Mouse (Mus musculus): ENCODE results near the gene Safb2. TPM values are rescaled to one million over a fixed set of nuclear protein-coding genes. Genes with fewer than 3 reads are reported as not detected.

The Safb2 gene
- total RNA-seq, 2 experiments from 2014 or later, result 153 to 350 TPM

DNA sequence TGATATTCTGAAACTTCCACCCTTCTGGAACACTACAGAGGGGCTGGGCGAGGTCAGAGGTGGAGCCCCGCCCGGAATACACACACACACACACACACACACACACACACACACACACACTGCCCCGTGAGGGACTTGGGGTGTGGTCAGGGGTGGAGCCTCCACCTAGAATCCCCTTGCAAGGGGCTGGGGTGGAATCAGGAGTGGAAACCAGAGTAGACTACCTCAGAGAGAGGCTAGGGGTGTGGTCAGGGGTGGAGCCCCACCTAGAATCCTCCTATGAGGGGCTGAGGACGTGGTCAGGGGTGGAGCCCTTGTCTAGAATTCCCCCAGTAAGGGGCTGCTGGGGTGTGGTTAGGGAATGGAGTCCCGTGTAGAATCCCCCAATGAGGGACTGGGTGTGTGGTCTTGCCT is 43.8 kb downstream of the Safb2 start:
- ATAC-seq (replicated peaks; ENCODE audit: low FRiP score, poor library complexity, severe bottlenecking), result 0 out of 2 replicates have a peak, but pooled peaks have one; percentile 28

DNA sequence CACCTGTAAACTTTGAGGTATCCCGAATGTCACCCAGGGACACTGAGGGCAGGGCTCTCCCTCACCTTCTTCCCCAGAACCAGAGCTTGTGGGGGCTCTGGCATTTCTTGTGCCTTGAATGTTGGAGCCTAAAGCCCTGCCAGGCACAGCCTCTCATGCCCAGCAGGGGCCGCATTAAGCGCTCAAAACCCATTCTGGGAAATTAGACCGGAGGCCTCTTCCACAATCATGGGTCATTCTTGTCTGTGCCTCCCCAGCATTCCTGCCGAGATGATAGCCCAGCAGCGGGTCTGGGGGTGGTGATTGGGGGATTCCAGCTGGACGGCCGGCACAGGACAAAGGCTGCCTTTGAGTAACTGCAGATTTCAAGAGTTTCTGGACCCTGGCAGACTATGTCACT is 46.5 kb downstream of the Safb2 start:
- no peak for ATAC-seq (replicated peaks; ENCODE audit: low FRiP score, poor library complexity, severe bottlenecking)

DNA sequence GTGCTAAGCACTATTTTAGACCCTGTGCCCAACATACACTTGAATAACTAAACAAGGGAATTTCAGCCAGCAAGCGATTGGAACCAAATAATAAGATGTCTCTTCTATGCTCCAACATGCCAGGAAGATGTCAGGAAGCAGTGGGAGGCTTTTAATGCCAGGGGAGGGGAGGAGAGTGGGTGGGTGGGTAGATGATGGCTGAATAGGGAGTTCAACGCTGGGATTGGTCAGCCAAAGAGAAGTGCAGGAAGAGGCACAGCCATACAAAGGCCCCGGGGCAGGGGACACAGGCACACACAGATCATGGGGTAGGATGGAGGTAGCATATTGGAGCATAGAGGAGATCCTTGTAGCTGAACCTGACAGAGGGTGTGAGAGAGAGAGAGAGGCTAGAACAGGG is 47.5 kb downstream of the Safb2 start:
- ATAC-seq (replicated peaks; ENCODE audit: low FRiP score, poor library complexity, severe bottlenecking), result no peak

DNA sequence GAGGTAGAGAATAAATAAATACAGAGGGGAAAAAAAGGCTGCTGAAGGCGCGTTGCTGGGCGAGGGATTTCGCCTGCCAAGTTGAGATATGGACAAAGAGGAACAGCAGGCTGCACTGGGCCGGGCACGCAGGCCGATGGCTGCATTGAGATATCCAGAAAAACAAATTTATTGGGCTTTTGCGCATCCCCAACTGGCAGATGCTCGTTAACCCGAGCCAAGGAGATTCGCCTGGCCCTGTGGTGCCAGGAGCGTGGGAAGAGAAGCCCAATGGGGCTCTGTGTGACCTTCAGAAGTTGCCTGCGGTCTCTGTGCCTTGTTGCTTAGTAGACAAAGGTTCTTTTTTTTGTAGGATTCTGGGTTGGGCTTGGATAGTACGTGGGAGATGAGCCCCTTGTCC is 48.2 kb downstream of the Safb2 start:
- ATAC-seq (replicated peaks; ENCODE audit: low FRiP score, poor library complexity, severe bottlenecking), result no peak

DNA sequence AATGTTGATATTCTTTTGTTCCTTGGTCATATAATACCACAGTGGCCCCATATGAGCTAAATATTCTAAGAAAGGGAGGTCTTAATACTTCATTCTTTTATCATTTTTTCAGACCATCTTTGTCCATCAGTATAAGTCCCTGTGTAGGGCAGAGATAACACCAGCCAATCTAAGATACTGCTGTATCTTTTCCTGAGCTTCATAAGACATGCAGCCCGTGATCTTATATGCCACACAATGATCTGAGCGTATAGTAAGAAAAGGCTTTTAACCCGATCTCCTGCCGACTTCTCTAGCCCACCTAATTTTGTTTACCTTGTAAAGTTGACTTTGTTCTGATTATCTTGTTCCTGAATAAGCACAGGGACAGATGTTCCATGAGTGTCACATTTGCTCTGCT is 59.4 kb downstream of the Safb2 start:
- no peak for ATAC-seq (replicated peaks; ENCODE audit: low FRiP score, poor library complexity, severe bottlenecking)

DNA sequence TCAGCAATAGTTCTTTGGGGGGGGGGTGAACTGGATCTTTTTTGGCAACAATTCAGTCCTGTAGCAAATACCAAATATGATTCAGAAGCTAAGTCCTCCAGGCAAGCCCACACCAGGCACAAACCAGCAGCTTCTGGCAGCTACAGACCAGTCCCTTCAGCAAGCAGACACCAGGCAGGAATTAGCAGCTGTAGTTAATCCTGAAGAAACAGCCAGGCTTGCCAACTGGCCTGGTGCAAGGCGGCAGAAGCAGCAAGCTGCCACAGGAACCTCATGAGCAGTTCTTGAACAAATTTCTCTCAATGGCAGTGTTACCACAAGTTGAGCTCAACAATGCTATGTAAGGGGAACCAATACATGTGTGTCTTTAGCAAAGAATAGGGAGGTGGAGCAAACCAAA is 61.6 kb downstream of the Safb2 start:
- no peak for ATAC-seq (replicated peaks; ENCODE audit: low FRiP score, poor library complexity, severe bottlenecking)

DNA sequence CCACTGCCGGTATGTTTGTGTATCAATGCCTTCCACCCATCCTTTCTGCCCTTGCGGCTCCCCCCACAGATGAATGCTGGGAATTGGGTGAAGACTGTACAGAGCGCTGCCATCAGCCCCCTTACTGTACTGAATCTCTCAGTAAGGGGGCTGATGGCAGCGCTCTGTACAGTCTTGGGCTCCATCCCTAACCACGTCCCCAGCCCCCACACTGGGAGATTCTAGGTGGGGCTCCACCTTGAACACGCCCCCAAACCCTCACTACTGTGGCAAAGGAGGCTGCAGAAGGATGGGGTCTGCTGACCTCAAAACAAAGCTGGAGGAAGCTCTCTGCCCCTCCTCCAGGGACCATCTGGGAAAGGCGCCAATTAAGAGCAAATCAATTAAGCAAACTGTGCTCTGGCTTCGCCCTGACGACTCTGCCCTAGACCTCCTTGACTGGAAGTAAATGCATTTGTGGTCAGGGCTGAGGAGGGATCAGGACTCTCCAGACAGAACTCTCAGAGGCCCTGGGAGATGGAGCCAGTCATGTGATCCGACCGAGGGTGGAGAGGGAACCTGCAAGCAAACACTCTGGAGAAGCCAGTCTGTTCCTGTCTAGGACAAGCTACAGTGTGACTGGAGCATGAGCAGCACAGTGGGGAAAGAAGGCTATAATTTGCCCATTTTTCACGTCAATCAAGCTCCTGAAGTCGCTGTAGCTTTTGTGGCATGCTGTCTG is 68.5 kb downstream of the Safb2 start:
- no peak for ATAC-seq (replicated peaks; ENCODE audit: low FRiP score, poor library complexity, severe bottlenecking)

DNA sequence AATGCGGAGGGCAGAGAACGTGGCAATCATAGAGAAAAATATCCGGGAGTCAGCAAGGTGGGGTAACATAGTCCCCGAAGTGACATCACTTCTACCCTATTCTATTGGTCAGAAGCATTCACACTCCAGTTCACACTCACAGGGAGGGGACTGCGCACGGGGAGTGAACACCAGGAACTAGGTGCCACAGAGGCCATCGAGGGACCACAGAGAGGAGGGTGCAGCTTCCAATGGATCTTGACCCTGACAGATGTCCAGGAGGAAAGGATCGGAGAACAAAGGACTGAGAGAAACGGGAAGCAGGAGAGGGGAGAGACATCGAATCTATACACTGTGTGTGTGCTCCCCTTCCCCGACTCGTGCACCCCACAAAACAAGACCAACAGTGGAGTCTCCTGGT is 69.5 kb downstream of the Safb2 start:
- ATAC-seq (replicated peaks; ENCODE audit: low FRiP score, poor library complexity, severe bottlenecking), result no peak

DNA sequence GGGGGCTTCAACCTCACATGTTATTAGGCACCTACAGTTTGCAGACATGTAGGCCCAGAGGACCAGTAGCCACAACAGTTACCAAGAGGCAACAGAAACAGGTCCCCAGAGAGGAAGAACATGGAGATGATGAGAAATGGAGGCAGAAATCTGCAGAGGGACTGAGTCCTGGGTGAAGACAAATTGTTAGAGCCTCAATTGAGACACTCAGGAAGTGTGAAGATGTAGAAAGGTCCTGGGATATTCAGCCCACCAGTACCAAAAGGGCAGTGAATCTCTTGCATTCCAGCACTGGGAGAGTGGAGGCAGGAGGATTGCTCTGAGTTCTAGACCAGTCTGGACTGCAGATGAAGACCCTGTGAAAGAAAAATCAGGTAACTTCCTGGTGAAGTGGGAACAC is 70.1 kb downstream of the Safb2 start:
- ATAC-seq (replicated peaks; ENCODE audit: low FRiP score, poor library complexity, severe bottlenecking), result no peak

DNA sequence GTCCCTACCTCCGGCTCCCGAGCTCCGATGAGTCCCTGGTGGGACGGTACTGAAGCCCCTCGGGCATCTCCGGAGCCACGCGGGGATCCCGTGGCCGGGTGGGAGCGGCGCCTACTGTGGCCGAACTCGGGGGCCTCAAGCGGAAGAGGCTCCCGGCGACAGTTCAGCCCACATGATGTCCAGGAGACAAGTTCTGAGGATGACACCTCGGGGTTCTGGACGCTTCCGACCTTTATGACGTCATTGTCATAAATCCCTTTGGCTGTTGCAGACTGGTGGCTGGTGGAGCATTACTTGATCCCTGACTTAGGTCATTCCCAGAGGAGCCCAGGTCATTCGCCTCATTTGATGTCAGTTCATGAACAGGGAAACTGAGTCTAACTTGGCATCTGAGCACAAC is 72.1 kb downstream of the Safb2 start, which contains the start of gene Znrf4:
Gene Znrf4, minus strand, starts transcription at position 122 of the 400 bp plus-strand sequence.
- ATAC-seq (replicated peaks; ENCODE audit: low FRiP score, poor library complexity, severe bottlenecking), result no peak

DNA sequence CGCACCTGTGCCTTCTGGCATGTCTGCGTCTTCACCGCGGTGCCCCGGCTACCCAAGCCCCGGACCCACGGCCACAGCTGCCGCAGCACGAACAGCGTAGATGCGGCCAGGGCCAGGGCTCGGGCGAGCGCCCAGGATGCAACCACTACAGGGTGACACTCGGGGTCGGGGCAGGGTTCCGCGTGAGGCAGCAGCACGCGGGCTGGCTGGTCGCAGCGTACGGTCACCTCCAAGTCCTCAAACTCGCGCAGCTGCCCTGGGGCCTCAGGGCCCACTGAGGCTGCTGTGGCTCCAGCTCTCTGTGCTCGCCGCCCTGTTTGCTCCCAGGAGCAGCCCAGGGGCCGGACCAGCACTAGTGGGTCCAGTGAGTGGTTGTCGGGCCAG is 72.7 kb downstream of the Safb2 start:
- ATAC-seq (replicated peaks; ENCODE audit: low FRiP score, poor library complexity, severe bottlenecking), result no peak

DNA sequence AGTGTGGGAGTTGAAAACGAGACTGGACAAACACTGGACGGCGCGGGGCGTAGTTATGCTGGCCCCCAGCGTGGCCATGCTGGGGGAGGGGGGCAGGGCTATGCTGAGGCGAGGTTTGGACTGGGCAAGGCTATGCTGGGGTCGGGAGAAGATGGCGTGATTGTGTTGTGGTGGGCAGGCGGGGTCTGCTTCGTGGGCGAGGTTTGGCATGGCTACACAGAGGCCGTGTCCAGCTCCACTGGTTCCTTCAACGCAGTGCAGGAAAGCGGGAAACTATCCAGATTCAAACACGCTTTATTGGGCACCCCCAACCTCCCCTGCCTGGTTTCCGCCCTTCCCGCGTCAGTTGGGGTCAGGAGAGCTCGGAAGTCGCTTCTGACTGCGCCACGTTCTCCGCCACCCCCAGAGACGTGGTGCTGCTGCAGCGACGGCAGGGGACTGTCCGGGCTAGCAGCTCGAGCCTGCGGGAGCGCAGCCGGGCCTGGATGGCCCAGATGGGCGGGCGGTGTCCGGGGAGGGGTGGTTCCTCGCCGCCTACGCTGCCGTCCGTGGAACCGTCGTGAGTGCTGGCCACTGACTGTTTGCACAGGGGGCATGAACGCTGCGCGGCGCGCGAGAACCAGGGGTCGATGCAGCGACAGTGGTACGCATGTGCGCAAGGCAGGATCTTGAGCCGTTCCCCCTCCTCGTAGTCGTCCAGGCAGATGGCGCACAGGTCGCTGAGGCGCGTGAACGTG is 73.2 kb downstream of the Safb2 start:
- no peak for ATAC-seq (replicated peaks; ENCODE audit: low FRiP score, poor library complexity, severe bottlenecking)

Other genes with a start within 250 kb of the Safb2 start
- 7.9 and 10.9 TPM in 2 replicates for gene Ptprs, start 108.1 kb downstream of the Safb2 start, total RNA-seq (2015; ENCODE audit: low replicate concordance)
- gene Ptprs, start 108.1 kb downstream of the Safb2 start, total RNA-seq (2017; ENCODE audit: low replicate concordance), result 2.1 and 4.7 TPM in 2 replicates
- not detected in 2 replicates for gene Znrf4, start 72.2 kb downstream of the Safb2 start, total RNA-seq (2015; ENCODE audit: low replicate concordance)
- not detected in 2 replicates for gene Znrf4, start 72.2 kb downstream of the Safb2 start, total RNA-seq (2017; ENCODE audit: low replicate concordance)
- 6.1 TPM in 1 of 2 replicates, not detected in the other for gene Gm20219, start 30.2 kb downstream of the Safb2 start, total RNA-seq (2015; ENCODE audit: low replicate concordance)
- gene Gm20219, start 30.2 kb downstream of the Safb2 start, total RNA-seq (2017; ENCODE audit: low replicate concordance), result 1.2 TPM in 1 of 2 replicates, not detected in the other
- gene Safb, start 240 bp upstream of the Safb2 start, total RNA-seq (2015; ENCODE audit: low replicate concordance), result 120 and 141 TPM in 2 replicates
- gene Safb, start 240 bp upstream of the Safb2 start, total RNA-seq (2017; ENCODE audit: low replicate concordance), result 189 and 314 TPM in 2 replicates
- 21.8 and 29.9 TPM in 2 replicates for gene 2410015M20Rik, start 25.2 kb upstream of the Safb2 start, total RNA-seq (2015; ENCODE audit: low replicate concordance)
- gene 2410015M20Rik, start 25.2 kb upstream of the Safb2 start, total RNA-seq (2017; ENCODE audit: low replicate concordance), result 20.7 and 33.0 TPM in 2 replicates
- gene Rpl36, start 28.8 kb upstream of the Safb2 start, total RNA-seq (2015; ENCODE audit: low replicate concordance), result 298 and 344 TPM in 2 replicates
- gene Rpl36, start 28.8 kb upstream of the Safb2 start, total RNA-seq (2017; ENCODE audit: low replicate concordance), result 203 and 323 TPM in 2 replicates
- gene Lonp1, start 42.3 kb upstream of the Safb2 start, total RNA-seq (2015; ENCODE audit: low replicate concordance), result 3.6 and 4.2 TPM in 2 replicates
- gene Lonp1, start 42.3 kb upstream of the Safb2 start, total RNA-seq (2017; ENCODE audit: low replicate concordance), result 9.5 and 15.0 TPM in 2 replicates
- gene Catsperd, start 43.6 kb upstream of the Safb2 start, total RNA-seq (2015; ENCODE audit: low replicate concordance), result not detected in 2 replicates
- gene Catsperd, start 43.6 kb upstream of the Safb2 start, total RNA-seq (2017; ENCODE audit: low replicate concordance), result not detected in 2 replicates
- 51.1 and 73.9 TPM in 2 replicates for gene Ranbp3, start 88.7 kb upstream of the Safb2 start, total RNA-seq (2015; ENCODE audit: low replicate concordance)
- gene Ranbp3, start 88.7 kb upstream of the Safb2 start, total RNA-seq (2017; ENCODE audit: low replicate concordance), result 72.9 and 77.2 TPM in 2 replicates
- gene Ndufa11, start 133.2 kb upstream of the Safb2 start, total RNA-seq (2015; ENCODE audit: low replicate concordance), result 46.5 and 90.1 TPM in 2 replicates
- 54.2 and 67.9 TPM in 2 replicates for gene Ndufa11, start 133.2 kb upstream of the Safb2 start, total RNA-seq (2017; ENCODE audit: low replicate concordance)
- 2.1 and 2.2 TPM in 2 replicates for gene Vmac, start 133.4 kb upstream of the Safb2 start, total RNA-seq (2015; ENCODE audit: low replicate concordance)
- not detected in 2 replicates for gene Vmac, start 133.4 kb upstream of the Safb2 start, total RNA-seq (2017; ENCODE audit: low replicate concordance)
- not detected in 2 replicates for gene Nrtn, start 172.9 kb upstream of the Safb2 start, total RNA-seq (2015; ENCODE audit: low replicate concordance)
- gene Nrtn, start 172.9 kb upstream of the Safb2 start, total RNA-seq (2017; ENCODE audit: low replicate concordance), result not detected in 2 replicates
- gene Dus3l, start 180.2 kb upstream of the Safb2 start, total RNA-seq (2015; ENCODE audit: low replicate concordance), result 6.5 and 7.1 TPM in 2 replicates
- gene Dus3l, start 180.2 kb upstream of the Safb2 start, total RNA-seq (2017; ENCODE audit: low replicate concordance), result 3.0 and 5.4 TPM in 2 replicates
- gene Prr22, start 185.7 kb upstream of the Safb2 start, total RNA-seq (2015; ENCODE audit: low replicate concordance), result not detected in 2 replicates
- not detected in 2 replicates for gene Prr22, start 185.7 kb upstream of the Safb2 start, total RNA-seq (2017; ENCODE audit: low replicate concordance)
- 101 and 107 TPM in 2 replicates for gene Rfx2, start 246.4 kb upstream of the Safb2 start, total RNA-seq (2015; ENCODE audit: low replicate concordance)
- gene Rfx2, start 246.4 kb upstream of the Safb2 start, total RNA-seq (2017; ENCODE audit: low replicate concordance), result 76.1 and 105 TPM in 2 replicates

All from erythroid progenitor cell, adult 5-6 weeks (primary cell).